Mouse (Mus musculus): ENCODE measurements around the gene Trim44. TPM values are rescaled to one million over a fixed set of nuclear protein-coding genes. Genes with fewer than 3 reads are reported as not detected.
A peak's percentile ranks its signal among the peaks of the same experiment; 100 is the strongest.

The Trim44 gene
- polyA plus RNA-seq, 1 experiment from 2014 or later: 16.1 TPM

- H3K27ac ChIP-seq (ENCODE audit: low read length): no peak overlapping the region
- WGBS: 59% methylated on average over 2 of the region's 2 CpGs
- H3K4me3 ChIP-seq (ENCODE audit: low read length): no peak overlapping the region
- H3K36me3 ChIP-seq (ENCODE audit: control insufficient read depth, insufficient read depth): no peaks in the 10 kb centered on the region
- H3K9ac ChIP-seq (ENCODE audit: low read length): no peak overlapping the region
- H3K9me3 ChIP-seq (replicated peaks; ENCODE audit: control insufficient read depth, low read length): no peaks in the 10 kb centered on the region
- peaks cover 5% of the 10 kb centered on the region for H3K4me1 ChIP-seq (ENCODE audit: control insufficient read depth, insufficient read depth, low read length)
- ATAC-seq (replicated peaks; ENCODE audit: extremely low read depth, insufficient read depth, low FRiP score): no peak
- H3K27me3 ChIP-seq (ENCODE audit: control insufficient read depth, insufficient read depth, low read length): no peaks in the 10 kb centered on the region
- no peak overlapping the region for H3K4me2 ChIP-seq (ENCODE audit: low read depth, low read length)
Measured at GRCm38 (mm10) chr2:102412738-102413137, 5.1 kb upstream of the Trim44 start.

- H3K36me3 ChIP-seq (ENCODE audit: control insufficient read depth, insufficient read depth): no peaks in the 10 kb centered on the region
- no peaks in the 10 kb centered on the region for H3K27me3 ChIP-seq (ENCODE audit: control insufficient read depth, insufficient read depth, low read length)
- WGBS: 37% methylated on average over 4 of the region's 4 CpGs
- no peak overlapping the region for H3K4me3 ChIP-seq (ENCODE audit: low read length)
- H3K4me1 ChIP-seq (ENCODE audit: control insufficient read depth, insufficient read depth, low read length): peaks cover 15% of the 10 kb centered on the region
- H3K9me3 ChIP-seq (replicated peaks; ENCODE audit: control insufficient read depth, low read length): no peaks in the 10 kb centered on the region
- H3K9ac ChIP-seq (ENCODE audit: low read length): no peak overlapping the region
- H3K27ac ChIP-seq (ENCODE audit: low read length): no peak overlapping the region
- no peak for ATAC-seq (replicated peaks; ENCODE audit: extremely low read depth, insufficient read depth, low FRiP score)
- no peak overlapping the region for H3K4me2 ChIP-seq (ENCODE audit: low read depth, low read length)
Measured at GRCm38 (mm10) chr2:102410615-102411014, 3.0 kb upstream of the Trim44 start.

GRCm38 (mm10) chr2:102409741-102410140 lies 2.1 kb upstream of the Trim44 start:
- WGBS: 83% methylated on average over 3 of the region's 3 CpGs
- no peaks in the 10 kb centered on the region for H3K9me3 ChIP-seq (replicated peaks; ENCODE audit: control insufficient read depth, low read length)

GRCm38 (mm10) chr2:102406324-102407304 lies 1.0 kb downstream of the Trim44 start:
- Histone ChIP-seq H3K36me3 (ENCODE audit: control insufficient read depth, insufficient read depth) (no peaks in the 10 kb centered on the region), H3K27ac (ENCODE audit: low read length) (no peak overlapping the region), H3K4me1 (ENCODE audit: control insufficient read depth, insufficient read depth, low read length) (peaks cover 15% of the 10 kb centered on the region), H3K9ac (ENCODE audit: low read length) (no peak overlapping the region), H3K4me3 (ENCODE audit: low read length) (peak overlapping the region; percentile 19; the same call in 1 of the 2 replicates), H3K4me2 (ENCODE audit: low read depth, low read length) (peak overlapping the region; percentile 33; the same call in 1 of the 2 replicates), H3K9me3 (replicated peaks; ENCODE audit: control insufficient read depth, low read length) (no peaks in the 10 kb centered on the region), H3K27me3 (ENCODE audit: control insufficient read depth, insufficient read depth, low read length) (no peaks in the 10 kb centered on the region)
- ATAC-seq (replicated peaks; ENCODE audit: extremely low read depth, insufficient read depth, low FRiP score): no peak
- WGBS: 70% methylated on average over 4 of the region's 4 CpGs

More at GRCm38 (mm10) chr2:102409741-102410140, 2.1 kb upstream of the Trim44 start:
- H3K4me3 ChIP-seq (ENCODE audit: low read length): no peak overlapping the region
- ATAC-seq (replicated peaks; ENCODE audit: extremely low read depth, insufficient read depth, low FRiP score): no peak
- no peaks in the 10 kb centered on the region for H3K27me3 ChIP-seq (ENCODE audit: control insufficient read depth, insufficient read depth, low read length)
- no peaks in the 10 kb centered on the region for H3K36me3 ChIP-seq (ENCODE audit: control insufficient read depth, insufficient read depth)
- no peak overlapping the region for H3K4me2 ChIP-seq (ENCODE audit: low read depth, low read length)
- peaks cover 15% of the 10 kb centered on the region for H3K4me1 ChIP-seq (ENCODE audit: control insufficient read depth, insufficient read depth, low read length)
- H3K27ac ChIP-seq (ENCODE audit: low read length): no peak overlapping the region
- no peak overlapping the region for H3K9ac ChIP-seq (ENCODE audit: low read length)

GRCm38 (mm10) chr2:102403982-102404381 lies 3.6 kb downstream of the Trim44 start:
- H3K9ac ChIP-seq (ENCODE audit: low read length): no peak overlapping the region
- no peak for ATAC-seq (replicated peaks; ENCODE audit: extremely low read depth, insufficient read depth, low FRiP score)
- 88% methylated on average over 5 of the region's 5 CpGs for WGBS

GRCm38 (mm10) chr2:102403306-102403705 lies 4.3 kb downstream of the Trim44 start:
- H3K9me3 ChIP-seq (replicated peaks; ENCODE audit: control insufficient read depth, low read length): no peaks in the 10 kb centered on the region
- H3K27ac ChIP-seq (ENCODE audit: low read length): no peak overlapping the region
- no peaks in the 10 kb centered on the region for H3K36me3 ChIP-seq (ENCODE audit: control insufficient read depth, insufficient read depth)
- 83% methylated on average over 4 of the region's 4 CpGs for WGBS
- no peak overlapping the region for H3K9ac ChIP-seq (ENCODE audit: low read length)
- no peak overlapping the region for H3K4me2 ChIP-seq (ENCODE audit: low read depth, low read length)
- H3K27me3 ChIP-seq (ENCODE audit: control insufficient read depth, insufficient read depth, low read length): no peaks in the 10 kb centered on the region
- no peak overlapping the region for H3K4me3 ChIP-seq (ENCODE audit: low read length)
- H3K4me1 ChIP-seq (ENCODE audit: control insufficient read depth, insufficient read depth, low read length): peaks cover 27% of the 10 kb centered on the region
- ATAC-seq (replicated peaks; ENCODE audit: extremely low read depth, insufficient read depth, low FRiP score): no peak

More at GRCm38 (mm10) chr2:102403982-102404381, 3.6 kb downstream of the Trim44 start:
- Histone ChIP-seq H3K9me3 (replicated peaks; ENCODE audit: control insufficient read depth, low read length) (no peaks in the 10 kb centered on the region), H3K27me3 (ENCODE audit: control insufficient read depth, insufficient read depth, low read length) (no peaks in the 10 kb centered on the region), H3K4me1 (ENCODE audit: control insufficient read depth, insufficient read depth, low read length) (peaks cover 27% of the 10 kb centered on the region), H3K4me3 (ENCODE audit: low read length) (no peak overlapping the region), H3K4me2 (ENCODE audit: low read depth, low read length) (no peak overlapping the region), H3K36me3 (ENCODE audit: control insufficient read depth, insufficient read depth) (no peaks in the 10 kb centered on the region), H3K27ac (ENCODE audit: low read length) (no peak overlapping the region)

- H3K4me3 ChIP-seq (ENCODE audit: low read length): peak overlapping the region; percentile 79
- peak overlapping the region; percentile 92 for H3K9ac ChIP-seq (ENCODE audit: low read length)
- H3K4me1 ChIP-seq (ENCODE audit: control insufficient read depth, insufficient read depth, low read length): peaks cover 18% of the 10 kb centered on the region
- 21% methylated on average over 6 of the region's 6 CpGs for WGBS
- H3K36me3 ChIP-seq (ENCODE audit: control insufficient read depth, insufficient read depth): no peaks in the 10 kb centered on the region
- no peak for ATAC-seq (replicated peaks; ENCODE audit: extremely low read depth, insufficient read depth, low FRiP score)
- peak overlapping the region; percentile 98 for H3K4me2 ChIP-seq (ENCODE audit: low read depth, low read length)
- H3K9me3 ChIP-seq (replicated peaks; ENCODE audit: control insufficient read depth, low read length): no peaks in the 10 kb centered on the region
- H3K27ac ChIP-seq (ENCODE audit: low read length): peak overlapping the region; percentile 91
- H3K27me3 ChIP-seq (ENCODE audit: control insufficient read depth, insufficient read depth, low read length): no peaks in the 10 kb centered on the region
Measured at GRCm38 (mm10) chr2:102401352-102401692, 6.3 kb downstream of the Trim44 start.

- Histone ChIP-seq H3K36me3 (ENCODE audit: control insufficient read depth, insufficient read depth) (no peaks in the 10 kb centered on the region), H3K4me1 (ENCODE audit: control insufficient read depth, insufficient read depth, low read length) (peaks cover 17% of the 10 kb centered on the region), H3K4me3 (ENCODE audit: low read length) (peak overlapping the region; percentile 79), H3K9me3 (replicated peaks; ENCODE audit: control insufficient read depth, low read length) (no peaks in the 10 kb centered on the region), H3K9ac (ENCODE audit: low read length) (peak overlapping the region; percentile 92), H3K27me3 (ENCODE audit: control insufficient read depth, insufficient read depth, low read length) (no peaks in the 10 kb centered on the region), H3K27ac (ENCODE audit: low read length) (peak overlapping the region; percentile 91), H3K4me2 (ENCODE audit: low read depth, low read length) (peak overlapping the region; percentile 98)
- under 1% methylated on average over 90 of the region's 94 CpGs for WGBS
- ATAC-seq (replicated peaks; ENCODE audit: extremely low read depth, insufficient read depth, low FRiP score): peak; percentile 89
Measured at GRCm38 (mm10) chr2:102400605-102401351, 6.8 kb downstream of the Trim44 start.

Data from heart, embryonic 16.5 days (tissue).